Mouse (Mus musculus) kidney, adult 2 months (tissue): ENCODE results near the gene Ldah. TPM values are rescaled to one million over a fixed set of nuclear protein-coding genes. Genes with fewer than 3 reads are reported as not detected.

Source experiments
- DNase-seq: peaks from one replicate; pipeline ENCODE4 v3.0.0; 2021
- H3K27ac ChIP-seq: fragments of 200-500 bp; 2 replicates; pipeline ENCODE4 v1.5.1; 2012; ENCODE audit warnings: low read depth, low read length, control low read depth, inconsistent platforms; ENCODE audit not compliant: insufficient read depth
- H3K27me3 ChIP-seq: fragments of 200-500 bp; replicated peaks from 2 replicates; pipeline ENCODE4 v1.6.1; 2012; ENCODE audit warnings: mild to moderate bottlenecking, moderate library complexity, low read length, inconsistent platforms; ENCODE audit not compliant: control insufficient read depth, insufficient read depth
- H3K36me3 ChIP-seq: fragments of 200-500 bp; 2 replicates; pipeline ENCODE4 v1.6.1; 2012; ENCODE audit warnings: mild to moderate bottlenecking, moderate library complexity, low read length, inconsistent platforms; ENCODE audit not compliant: control insufficient read depth, insufficient read depth
- H3K4me1 ChIP-seq: fragments of 200-500 bp; 2 replicates; pipeline ENCODE4 v1.6.1; 2011; ENCODE audit warnings: low read length; ENCODE audit not compliant: control insufficient read depth, insufficient read depth
- H3K4me3 ChIP-seq: fragments of 200-500 bp; 2 replicates; pipeline ENCODE4 v1.5.1; 2011; ENCODE audit warnings: mild to moderate bottlenecking, low read depth, low read length, control low read depth; ENCODE audit not compliant: insufficient read depth
- CTCF ChIP-seq: fragments of 200-500 bp; conservative IDR thresholded peaks from 2 replicates; pipeline ENCODE4 v1.5.1; 2011; ENCODE audit warnings: low read depth, mild to moderate bottlenecking, control low read depth, low read length, moderate library complexity, mixed read lengths; ENCODE audit not compliant: insufficient read depth, insufficient read length
- POLR2A ChIP-seq: fragments of 200-500 bp; IDR thresholded peaks from one replicate; pipeline ENCODE4 v1.6.1; 2011; ENCODE audit warnings: low read depth, low read length, control low read depth
- WGBS: fragments of 180-500 bp; shearing (Covaris S2); methylation state at CpG from one replicate; pipeline ENCODE4 v1.1.7; 2018; 5-methylcytosine and 5-hydroxymethylcytosine counted together
- polyA plus RNA-seq: library from polyadenylated mRNA; depleted of rRNA; stranded (reverse); fragments of >200 nt; gene quantifications from 2 replicates; pipeline ENCODE4 v1.2.3, GENCODE M21; 2012

Ldah gene
- polyA plus RNA-seq, 1 experiment: 36.5 TPM

- peaks cover 6% of the 10 kb centered on the region; the same call in 1 of the 2 replicates for H3K27me3 ChIP-seq
- no peaks in the 10 kb centered on the region for H3K36me3 ChIP-seq
- 0 out of 2 replicates have a peak, but pooled peaks cover 3% of the 10 kb centered on the region for H3K4me1 ChIP-seq
- no peak for TF ChIP-seq POLR2A
- TF ChIP-seq CTCF: no peak
- H3K4me3 ChIP-seq: peak within 1 kb of the TSS; percentile 0; the same call in 1 of the 2 replicates
- no peak within 1 kb of the TSS for H3K27ac ChIP-seq
- WGBS: 2% methylated on average over 52 of the region's 53 CpGs
- peak; percentile 21 for DNase-seq
Observed at GRCm38 (mm10) chr12:8301841-8302431, 94.0 kb downstream of the Ldah start, which contains the start of gene Gdf7. Gene Gdf7 (minus strand): TSS chr12:8301954.

- Histone ChIP-seq H3K4me3 (no peak overlapping the region), H3K36me3 (no peaks in the 10 kb centered on the region), H3K4me1 (no peaks in the 10 kb centered on the region), H3K27ac (no peak overlapping the region), H3K27me3 (peaks cover 6% of the 10 kb centered on the region; the same call in 1 of the 2 replicates)
- TF ChIP-seq CTCF: no peak
- no peak for TF ChIP-seq POLR2A
- WGBS: 63% methylated on average over 2 of the region's 2 CpGs
- no peak for DNase-seq
Observed at GRCm38 (mm10) chr12:8305258-8305657, 97.4 kb downstream of the Ldah start.

- H3K4me3 ChIP-seq: no peak overlapping the region
- H3K36me3 ChIP-seq: no peaks in the 10 kb centered on the region
- TF ChIP-seq CTCF (peak; percentile 89), POLR2A (no peak)
- 0 out of 2 replicates have a peak, but pooled peaks cover 6% of the 10 kb centered on the region for H3K27me3 ChIP-seq
- peak; percentile 67 for DNase-seq
- 7% methylated on average over 5 of the region's 5 CpGs for WGBS
- no peak overlapping the region for H3K27ac ChIP-seq
- H3K4me1 ChIP-seq: no peaks in the 10 kb centered on the region
Observed at GRCm38 (mm10) chr12:8306432-8306831, 98.5 kb downstream of the Ldah start.

GRCm38 (mm10) chr12:8306910-8307309, 99.0 kb downstream of the Ldah start:
- Histone ChIP-seq H3K27ac (no peak overlapping the region), H3K4me1 (no peaks in the 10 kb centered on the region), H3K36me3 (no peaks in the 10 kb centered on the region), H3K4me3 (no peak overlapping the region), H3K27me3 (0 out of 2 replicates have a peak, but pooled peaks cover 2% of the 10 kb centered on the region)
- no peak for DNase-seq
- TF ChIP-seq POLR2A (no peak), CTCF (no peak)
- WGBS: 57% methylated on average over 1 of the region's 1 CpGs

- WGBS: 42% methylated on average over 17 of the region's 17 CpGs
- TF ChIP-seq CTCF (no peak), POLR2A (no peak)
Observed at GRCm38 (mm10) chr12:8310992-8311391, 103.1 kb downstream of the Ldah start.

GRCm38 (mm10) chr12:8312266-8312665, 104.4 kb downstream of the Ldah start:
- WGBS: 91% methylated on average over 4 of the region's 4 CpGs
- Histone ChIP-seq H3K36me3 (no peaks in the 10 kb centered on the region), H3K4me1 (no peaks in the 10 kb centered on the region), H3K27ac (no peak overlapping the region), H3K4me3 (no peak overlapping the region), H3K27me3 (no peaks in the 10 kb centered on the region)
- DNase-seq: no peak
- TF ChIP-seq CTCF: no peak
- no peak for TF ChIP-seq POLR2A

More at GRCm38 (mm10) chr12:8310992-8311391, 103.1 kb downstream of the Ldah start:
- DNase-seq: no peak
- Histone ChIP-seq H3K4me1 (no peaks in the 10 kb centered on the region), H3K4me3 (no peak overlapping the region), H3K27ac (no peak overlapping the region), H3K36me3 (no peaks in the 10 kb centered on the region), H3K27me3 (0 out of 2 replicates have a peak, but pooled peaks cover 2% of the 10 kb centered on the region)

- H3K4me1 ChIP-seq: no peaks in the 10 kb centered on the region
- DNase-seq: peak; percentile 87
- H3K36me3 ChIP-seq: no peaks in the 10 kb centered on the region
- WGBS: under 1% methylated on average over 38 of the region's 38 CpGs
- TF ChIP-seq POLR2A (no peak), CTCF (peak; percentile 83)
- H3K4me3 ChIP-seq: peak within 1 kb of the TSS; percentile 75
- no peak within 1 kb of the TSS for H3K27ac ChIP-seq
- no peaks in the 10 kb centered on the region for H3K27me3 ChIP-seq
Observed at GRCm38 (mm10) chr12:8313270-8313771, 105.4 kb downstream of the Ldah start, which contains the start of gene Hs1bp3. Gene Hs1bp3 (plus strand): TSS chr12:8313432.

- Histone ChIP-seq H3K36me3 (no peaks in the 10 kb centered on the region), H3K27ac (no peak overlapping the region), H3K4me3 (peak overlapping the region; percentile 75), H3K4me1 (no peaks in the 10 kb centered on the region), H3K27me3 (no peaks in the 10 kb centered on the region)
- WGBS: 20% methylated on average over 12 of the region's 12 CpGs
- no peak for TF ChIP-seq POLR2A
- no peak for TF ChIP-seq CTCF
- DNase-seq: no peak
Observed at GRCm38 (mm10) chr12:8313773-8314172, 105.9 kb downstream of the Ldah start.
